Mouse (Mus musculus) neural tube, embryonic 13.5 days (tissue): ENCODE results near the gene Oxld1. TPM values are rescaled to one million over a fixed set of nuclear protein-coding genes. Genes with fewer than 3 reads are reported as not detected.
"Not testable (repeated sequence)": the region's sequence is repeated elsewhere in the genome, so short reads cannot be mapped to it uniquely, and the experiment has no call there.

Source experiments
- ATAC-seq: fragments of 200-750 bp; cut with Nextera tagmentation; 2 replicates; pipeline ENCODE4 v1.8.0; 2017; ENCODE audit warnings: low read depth, mild to moderate bottlenecking, moderate TSS enrichment, moderate library complexity
- H3K27ac ChIP-seq: fragments of 300-500 bp; sonication (generic); replicated peaks from 2 replicates; pipeline ENCODE4 v1.5.1; 2015; ENCODE audit warnings: moderate library complexity, mild to moderate bottlenecking, inconsistent platforms
- H3K27me3 ChIP-seq: fragments of 300-500 bp; sonication (generic); 2 replicates; pipeline ENCODE4 v1.6.1; 2015; ENCODE audit warnings: mild to moderate bottlenecking, inconsistent platforms
- H3K36me3 ChIP-seq: fragments of 300-500 bp; sonication (generic); 2 replicates; pipeline ENCODE4 v1.6.1; 2015; ENCODE audit warnings: mild to moderate bottlenecking, inconsistent platforms
- H3K4me1 ChIP-seq: fragments of 300-500 bp; sonication (generic); replicated peaks from 2 replicates; pipeline ENCODE4 v1.6.1; 2015; ENCODE audit warnings: inconsistent platforms
- H3K4me2 ChIP-seq: fragments of 300-500 bp; sonication (generic); 2 replicates; pipeline ENCODE4 v1.6.1; 2015; ENCODE audit warnings: inconsistent platforms, mild to moderate bottlenecking, moderate library complexity
- H3K4me3 ChIP-seq: fragments of 300-500 bp; sonication (generic); 2 replicates; pipeline ENCODE4 v1.5.1; 2015; ENCODE audit warnings: mild to moderate bottlenecking, inconsistent platforms
- H3K9ac ChIP-seq: fragments of 300-500 bp; sonication (generic); 2 replicates; pipeline ENCODE4 v1.6.1; 2015; ENCODE audit warnings: moderate library complexity, mild to moderate bottlenecking, inconsistent platforms
- H3K9me3 ChIP-seq: fragments of 300-500 bp; sonication (generic); 2 replicates; pipeline ENCODE4 v1.6.1; 2016; ENCODE audit warnings: inconsistent platforms
- WGBS: fragments of 180-500 bp; shearing (Covaris S2); methylation state at CpG from one replicate; pipeline ENCODE4 v1.1.7; 2015; 5-methylcytosine and 5-hydroxymethylcytosine counted together
- polyA plus RNA-seq: library from polyadenylated mRNA; unstranded; fragments of >200 nt; fragmentation: Nextera tagmentation; extraction: Ambion mirVana; gene quantifications from 2 replicates; pipeline ENCODE4 v1.2.1, GENCODE M21; 2015

Oxld1 gene
- polyA plus RNA-seq, 1 experiment from 2014 or later = 10.4 TPM

- WGBS = 96% methylated on average over 7 of the region's 10 CpGs
- H3K27me3 ChIP-seq, H3K9ac ChIP-seq, ATAC-seq, H3K9me3 ChIP-seq, H3K4me3 ChIP-seq, H3K4me2 ChIP-seq, H3K27ac ChIP-seq, H3K4me1 ChIP-seq: not testable (repeated sequence)
- peaks cover 93% of the 10 kb centered on the region for H3K36me3 ChIP-seq
Observed at GRCm38 (mm10) chr11:120413621-120414020, 44.2 kb downstream of the Oxld1 start.

Other genes with a start within 250 kb of the Oxld1 start
- gene Bahcc1, start 225.1 kb downstream of the Oxld1 start, polyA plus RNA-seq = 13.6 and 15.3 TPM in 2 replicates
- 3,932 and 3,979 TPM in 2 replicates for gene Actg1, start 109.5 kb downstream of the Oxld1 start, polyA plus RNA-seq
- 1.3 and 1.5 TPM in 2 replicates for gene Fscn2, start 96.5 kb downstream of the Oxld1 start, polyA plus RNA-seq
- gene Faap100, start 79.3 kb downstream of the Oxld1 start, polyA plus RNA-seq = 53.9 and 59.7 TPM in 2 replicates
- 33.5 and 33.8 TPM in 2 replicates for gene Nploc4, start 20.4 kb downstream of the Oxld1 start, polyA plus RNA-seq
- not detected in 2 replicates for gene Tspan10, start 15.4 kb downstream of the Oxld1 start, polyA plus RNA-seq
- gene Pde6g, start 4.6 kb downstream of the Oxld1 start, polyA plus RNA-seq = 0.29 and 0.34 TPM in 2 replicates
- 26.3 and 26.9 TPM in 2 replicates for gene Ccdc137, start within 50 bp of the Oxld1 start, polyA plus RNA-seq
- gene Arl16, start 9.5 kb upstream of the Oxld1 start, polyA plus RNA-seq = 64.8 and 70.8 TPM in 2 replicates
- gene Mrpl12, start 26.5 kb upstream of the Oxld1 start, polyA plus RNA-seq = 123 and 124 TPM in 2 replicates
- 29.3 and 31.1 TPM in 2 replicates for gene Slc25a10, start 33.8 kb upstream of the Oxld1 start, polyA plus RNA-seq
- gene Gcgr, start 72.6 kb upstream of the Oxld1 start, polyA plus RNA-seq = 0.20 and 0.28 TPM in 2 replicates
- gene Mcrip1, start 91.7 kb upstream of the Oxld1 start, polyA plus RNA-seq = 201 and 236 TPM in 2 replicates
- gene Ppp1r27, start 93.1 kb upstream of the Oxld1 start, polyA plus RNA-seq = not detected in 2 replicates
- gene P4hb, start 115.2 kb upstream of the Oxld1 start, polyA plus RNA-seq = 329 and 382 TPM in 2 replicates
- gene Arhgdia, start 123.6 kb upstream of the Oxld1 start, polyA plus RNA-seq = 529 and 543 TPM in 2 replicates
- 292 and 326 TPM in 2 replicates for gene Alyref, start 140.3 kb upstream of the Oxld1 start, polyA plus RNA-seq
- gene Anapc11, start 140.4 kb upstream of the Oxld1 start, polyA plus RNA-seq = 175 and 192 TPM in 2 replicates
- gene Npb, start 150.4 kb upstream of the Oxld1 start, polyA plus RNA-seq = 0.81 TPM in 1 of 2 replicates, not detected in the other
- gene Pcyt2, start 159.9 kb upstream of the Oxld1 start, polyA plus RNA-seq = 167 and 175 TPM in 2 replicates
- 52.0 and 55.2 TPM in 2 replicates for gene Sirt7, start 167.2 kb upstream of the Oxld1 start, polyA plus RNA-seq
- gene Mafg, start 175.5 kb upstream of the Oxld1 start, polyA plus RNA-seq = 35.5 and 36.0 TPM in 2 replicates
- gene Pycr1, start 185.7 kb upstream of the Oxld1 start, polyA plus RNA-seq = 24.7 and 24.8 TPM in 2 replicates
- gene Myadml2, start 190.1 kb upstream of the Oxld1 start, polyA plus RNA-seq = 0.66 and 1.7 TPM in 2 replicates
- 2.5 and 2.7 TPM in 2 replicates for gene Notum, start 203.1 kb upstream of the Oxld1 start, polyA plus RNA-seq
- gene Aspscr1, start 214.9 kb upstream of the Oxld1 start, polyA plus RNA-seq = 131 and 141 TPM in 2 replicates